Mouse (Mus musculus) thymus, adult 2 months (tissue): ENCODE measurements around the gene Clp1.

Experiments used
- CTCF ChIP-seq: fragments of 200-500 bp; IDR thresholded peaks from 2 replicates; pipeline ENCODE4 v1.5.1; 2012; ENCODE audit warnings: mild to moderate bottlenecking, control low read depth, low read length, moderate library complexity, borderline replicate concordance; ENCODE audit not compliant: control insufficient read depth, poor library complexity, insufficient read depth; ENCODE audit errors: extremely low read depth
- POLR2A ChIP-seq: fragments of 200-500 bp; IDR thresholded peaks from 2 replicates; pipeline ENCODE4 v1.6.1; 2012; ENCODE audit warnings: mild to moderate bottlenecking, low read length, control low read depth, moderate library complexity; ENCODE audit not compliant: control insufficient read depth, poor library complexity, insufficient read depth; ENCODE audit errors: extremely low read depth

- TF ChIP-seq POLR2A = no peak
- TF ChIP-seq CTCF = no peak
Observed at GRCm38 (mm10) chr2:84711898-84712297, 15.3 kb downstream of the Clp1 start.
